Mouse (Mus musculus) liver, adult 2 months (tissue): ENCODE data around the gene Pou5f1. TPM values are rescaled to one million over a fixed set of nuclear protein-coding genes. Genes with fewer than 3 reads are reported as not detected.
A peak's percentile ranks its signal among the peaks of the same experiment; 100 is the strongest.
"Not testable (repeated sequence)": the region's sequence is repeated elsewhere in the genome, so short reads cannot be mapped to it uniquely, and the experiment has no call there.

Experiments
- DNase-seq: peaks from one replicate; pipeline ENCODE4 v3.0.0-alpha.2; 2011; ENCODE audit warnings: low read depth, low spot score; ENCODE audit errors: extremely low read depth
- H3K27ac ChIP-seq: fragments of 200-500 bp; replicated peaks from 2 replicates; pipeline ENCODE4 v1.5.1; 2012; ENCODE audit warnings: low read depth, mild to moderate bottlenecking, control low read depth, inconsistent platforms, low read length; ENCODE audit not compliant: insufficient read depth
- H3K27me3 ChIP-seq: fragments of 200-500 bp; 2 replicates; pipeline ENCODE4 v1.6.1; 2012; ENCODE audit warnings: mild to moderate bottlenecking, moderate library complexity, low read length, inconsistent platforms; ENCODE audit not compliant: control insufficient read depth, insufficient read depth
- H3K36me3 ChIP-seq: fragments of 200-500 bp; 2 replicates; pipeline ENCODE4 v1.6.1; 2012; ENCODE audit warnings: low read length, inconsistent platforms; ENCODE audit not compliant: control insufficient read depth, insufficient read depth
- H3K4me1 ChIP-seq: fragments of 200-500 bp; 2 replicates; pipeline ENCODE4 v1.6.1; 2011; ENCODE audit warnings: low read length; ENCODE audit not compliant: control insufficient read depth, insufficient read depth
- H3K4me3 ChIP-seq: fragments of 200-500 bp; 2 replicates; pipeline ENCODE4 v1.5.1; 2011; ENCODE audit warnings: low read depth, mild to moderate bottlenecking, control low read depth, low read length, moderate library complexity; ENCODE audit not compliant: insufficient read depth
- H3K79me2 ChIP-seq: fragments of 200-500 bp; 2 replicates; pipeline ENCODE4 v1.6.1; 2012; ENCODE audit warnings: inconsistent platforms, mild to moderate bottlenecking, low read length, moderate library complexity; ENCODE audit not compliant: control insufficient read depth, insufficient read depth
- H3K9ac ChIP-seq: fragments of 200-500 bp; 2 replicates; pipeline ENCODE4 v1.6.1; 2012; ENCODE audit warnings: low read depth, mild to moderate bottlenecking, control low read depth, inconsistent platforms, low read length
- CTCF ChIP-seq: fragments of 200-500 bp; IDR thresholded peaks from 2 replicates; pipeline ENCODE4 v1.5.1; 2011; ENCODE audit warnings: low read depth, low read length, control low read depth
- POLR2A ChIP-seq: fragments of 200-500 bp; IDR thresholded peaks from 2 replicates; pipeline ENCODE4 v1.6.1; 2011; ENCODE audit warnings: low read length, control low read depth; ENCODE audit not compliant: insufficient read depth; ENCODE audit errors: extremely low read depth
- WGBS: fragments of 180-500 bp; shearing (Covaris S2); methylation state at CpG from one replicate; pipeline ENCODE4 v1.1.7; 2018; 5-methylcytosine and 5-hydroxymethylcytosine counted together
- polyA plus RNA-seq: library from polyadenylated mRNA; depleted of rRNA; stranded (reverse); fragments of >200 nt; gene quantifications from 2 replicates; pipeline ENCODE4 v1.2.3, GENCODE M21; 2012
- total RNA-seq: library from RNA; depleted of rRNA; stranded (reverse); fragments of >200 nt; gene quantifications from 2 replicates; pipeline ENCODE4 v1.2.3, GENCODE M21; 2014

Pou5f1 gene
- total and polyA plus RNA-seq, 2 experiments: not detected

DNA sequence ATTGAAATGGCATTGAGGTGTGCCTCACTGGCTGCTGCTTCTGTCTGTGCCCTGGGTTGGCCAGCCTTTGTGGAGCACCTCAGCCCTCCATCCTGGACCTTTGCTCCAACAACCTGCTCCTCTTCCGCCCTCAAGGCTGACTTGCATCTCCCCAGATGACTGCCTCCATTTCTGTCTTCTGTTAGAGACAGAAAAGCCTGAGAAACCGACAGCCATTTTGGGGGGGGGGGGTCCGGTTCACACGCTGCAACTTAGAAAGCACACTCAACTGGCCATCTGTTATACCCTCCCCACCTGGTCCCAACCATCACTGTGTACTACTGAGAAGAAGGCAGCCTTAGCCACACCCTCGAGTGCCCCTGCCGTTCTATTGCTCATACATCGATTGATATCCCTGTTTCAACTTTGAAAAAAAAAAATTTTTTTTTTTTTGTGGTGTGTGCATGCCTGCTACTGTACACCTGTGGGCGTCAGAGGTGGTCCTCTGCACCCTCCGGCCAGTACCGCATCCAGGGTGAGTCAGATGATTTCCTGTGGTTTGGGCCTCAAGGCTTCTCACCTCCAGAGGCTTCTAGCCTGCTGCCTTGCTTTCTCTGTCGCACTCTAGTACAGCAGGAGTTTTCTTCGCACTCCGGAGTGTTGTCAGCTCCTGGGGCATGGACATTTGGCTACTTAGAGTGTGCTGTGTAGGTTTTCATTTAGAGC, 1.9 kb downstream of the Pou5f1 start:
- 45% methylated on average over 13 of the region's 13 CpGs for WGBS
- Histone ChIP-seq H3K79me2 (no peaks in the 10 kb centered on the region), H3K4me1 (no peaks in the 10 kb centered on the region), H3K9ac (no peak overlapping the region), H3K27ac (no peak overlapping the region), H3K27me3 (no peaks in the 10 kb centered on the region), H3K36me3 (no peaks in the 10 kb centered on the region), H3K4me3 (no peak overlapping the region)
- no peak for DNase-seq
- TF ChIP-seq POLR2A (no peak), CTCF (no peak)

DNA sequence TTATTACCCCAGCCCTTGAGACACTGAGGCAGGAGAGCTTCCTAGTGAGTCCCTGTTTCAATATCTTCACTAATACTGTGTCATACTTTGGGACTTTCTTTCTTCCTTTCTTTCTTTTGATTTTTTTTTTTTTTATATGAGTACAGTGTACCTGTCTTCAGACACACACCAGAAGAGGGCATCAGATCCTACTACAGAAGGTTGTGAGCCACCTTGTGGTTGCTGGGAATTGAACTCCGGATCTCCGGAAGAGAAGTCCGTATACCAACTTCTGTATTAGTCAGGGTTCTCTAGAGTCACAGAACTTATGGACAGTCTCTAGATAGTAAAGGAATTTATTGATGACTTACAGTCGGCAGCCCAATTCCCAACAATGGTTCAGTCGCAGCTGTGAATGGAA, 2.5 kb downstream of the Pou5f1 start:
- not testable (repeated sequence) for H3K4me1 ChIP-seq, H3K79me2 ChIP-seq, DNase-seq, H3K9ac ChIP-seq, H3K36me3 ChIP-seq, H3K27ac ChIP-seq, H3K4me3 ChIP-seq, H3K27me3 ChIP-seq
- whole genome bisulfite sequencing: 63% methylated on average over 5 of the region's 5 CpGs

DNA sequence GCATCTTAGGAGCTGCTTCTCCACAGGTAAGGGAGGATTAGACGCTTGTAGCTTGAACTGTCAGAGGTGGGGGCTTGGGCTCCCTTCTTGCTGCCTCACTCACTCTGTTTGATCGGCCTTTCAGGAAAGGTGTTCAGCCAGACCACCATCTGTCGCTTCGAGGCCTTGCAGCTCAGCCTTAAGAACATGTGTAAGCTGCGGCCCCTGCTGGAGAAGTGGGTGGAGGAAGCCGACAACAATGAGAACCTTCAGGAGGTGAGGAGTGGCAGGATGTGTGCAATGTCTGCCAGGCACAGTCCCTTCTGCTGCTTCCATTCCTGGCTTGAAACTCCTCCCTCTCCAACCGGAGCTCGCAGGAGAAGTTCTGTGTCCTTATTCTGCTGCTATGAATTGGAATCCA, 3.5 kb downstream of the Pou5f1 start:
- no peak for DNase-seq
- Histone ChIP-seq H3K36me3 (no peaks in the 10 kb centered on the region), H3K4me1 (no peaks in the 10 kb centered on the region), H3K79me2 (no peaks in the 10 kb centered on the region), H3K27ac (no peak overlapping the region), H3K27me3 (no peaks in the 10 kb centered on the region), H3K9ac (no peak overlapping the region), H3K4me3 (no peak overlapping the region)
- TF ChIP-seq POLR2A: no peak
- TF ChIP-seq CTCF: peak; percentile 26; the same call in 1 of the 2 replicates
- 64% methylated on average over 8 of the region's 8 CpGs for WGBS

DNA sequence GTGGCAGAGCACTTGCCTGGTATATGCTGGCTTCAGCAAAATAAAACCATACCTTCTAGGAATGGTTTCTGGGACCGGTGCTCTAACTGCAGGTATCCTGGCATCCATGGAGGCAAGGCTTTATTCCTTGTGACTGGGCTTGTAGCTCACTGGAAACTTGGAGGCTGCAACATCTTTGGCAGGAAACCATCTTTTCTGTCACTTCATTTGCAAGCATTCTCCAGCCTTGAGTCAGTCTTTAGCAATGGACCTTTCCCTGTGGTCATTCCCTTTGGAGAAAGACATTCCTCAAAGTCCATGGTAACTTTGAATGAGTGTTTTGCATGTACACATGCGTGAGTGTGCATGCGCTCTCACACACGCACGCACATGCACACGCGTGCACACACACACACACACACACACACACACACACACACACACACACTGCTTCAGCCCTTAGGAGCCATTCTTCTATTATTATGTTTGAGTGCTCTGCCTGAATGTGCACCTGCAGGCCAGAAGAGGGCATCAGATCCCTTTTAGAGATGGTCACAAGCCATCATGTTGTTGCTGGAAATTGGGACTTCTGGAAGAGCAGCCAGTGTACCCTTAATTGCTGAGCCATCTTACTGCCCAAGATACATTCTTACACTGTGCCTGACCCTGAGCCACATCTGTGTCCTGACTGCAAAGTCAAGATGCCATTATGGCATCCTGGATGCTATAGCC, 7.3 kb downstream of the Pou5f1 start:
- no peak for DNase-seq
- no peaks in the 10 kb centered on the region for H3K36me3 ChIP-seq
- H3K9ac ChIP-seq: no peak overlapping the region
- 97% methylated on average over 7 of the region's 7 CpGs for WGBS
- H3K4me3 ChIP-seq: no peak overlapping the region
- H3K79me2 ChIP-seq: no peaks in the 10 kb centered on the region
- peaks cover 4% of the 10 kb centered on the region for H3K4me1 ChIP-seq
- H3K27ac ChIP-seq: no peak overlapping the region
- no peak for TF ChIP-seq POLR2A
- TF ChIP-seq CTCF: no peak
- H3K27me3 ChIP-seq: no peaks in the 10 kb centered on the region

DNA sequence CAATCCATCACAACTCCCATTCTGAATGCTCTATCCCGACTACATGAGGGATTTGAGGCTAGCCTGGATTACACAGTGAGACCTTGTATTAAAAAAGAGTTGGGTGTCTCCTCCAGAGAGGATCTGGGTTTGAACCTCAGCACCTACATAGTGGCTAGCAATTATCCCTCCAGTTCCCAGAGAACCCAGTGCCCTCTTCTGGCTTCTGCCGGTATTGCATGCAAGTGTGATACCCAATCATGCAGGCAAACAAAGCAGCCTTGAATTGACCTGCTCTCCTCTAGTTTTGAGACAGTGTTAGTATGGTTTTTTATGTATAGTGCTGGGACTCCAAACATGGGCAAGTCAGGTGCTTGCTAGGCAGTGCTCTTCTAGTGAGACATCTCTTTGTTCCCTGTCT, 8.1 kb downstream of the Pou5f1 start:
- TF ChIP-seq CTCF (peak; percentile 73), POLR2A (no peak)
- Histone ChIP-seq H3K27me3 (no peaks in the 10 kb centered on the region), H3K36me3 (no peaks in the 10 kb centered on the region), H3K9ac (no peak overlapping the region), H3K4me3 (no peak overlapping the region), H3K4me1 (peaks cover 4% of the 10 kb centered on the region), H3K79me2 (no peaks in the 10 kb centered on the region), H3K27ac (no peak overlapping the region)
- WGBS: 31% methylated on average over 2 of the region's 2 CpGs
- DNase-seq: peak; percentile 55

DNA sequence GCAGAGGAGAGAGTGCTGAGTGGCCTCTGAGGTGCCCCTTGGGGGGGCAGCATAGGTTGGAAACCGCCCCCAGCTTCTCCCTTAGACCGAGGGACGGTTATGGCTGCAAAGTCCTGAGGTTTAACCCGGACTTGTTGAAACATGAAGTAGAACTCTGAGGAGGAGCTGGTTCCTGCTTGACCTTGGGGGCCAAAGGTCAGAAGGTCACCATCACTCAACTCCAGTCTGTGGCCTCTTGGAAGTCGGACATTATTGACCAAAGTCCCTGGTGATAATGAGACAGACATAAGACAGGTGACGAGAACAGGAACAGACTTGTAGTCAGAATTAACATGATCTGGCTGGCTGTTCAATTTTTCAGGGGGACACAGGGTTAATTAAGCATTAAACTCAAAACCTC, 8.9 kb downstream of the Pou5f1 start:
- no peak overlapping the region for H3K27ac ChIP-seq
- H3K9ac ChIP-seq: no peak overlapping the region
- H3K4me1 ChIP-seq: peaks cover 4% of the 10 kb centered on the region
- no peaks in the 10 kb centered on the region for H3K79me2 ChIP-seq
- H3K36me3 ChIP-seq: no peaks in the 10 kb centered on the region
- no peak for TF ChIP-seq POLR2A
- no peak for TF ChIP-seq CTCF
- 81% methylated on average over 6 of the region's 6 CpGs for WGBS
- H3K27me3 ChIP-seq: no peaks in the 10 kb centered on the region
- H3K4me3 ChIP-seq: no peak overlapping the region
- DNase-seq: no peak
